Mouse (Mus musculus): ENCODE measurements around the gene Cmtm6. TPM values are rescaled to one million over a fixed set of nuclear protein-coding genes. Genes with fewer than 3 reads are reported as not detected.
"Not testable (repeated sequence)": the region's sequence is repeated elsewhere in the genome, so short reads cannot be mapped to it uniquely, and the experiment has no call there.

The Cmtm6 gene
- total RNA-seq (2021): 10 to 100 TPM; 22.0 to 22.4 TPM
- long read RNA-seq, experiment 1, transcript Cmtm6-201 (4 exons, 3,383 nt): major isoform, 63 of 70 reads
- long read RNA-seq, experiment 1, partial matches to known transcripts: 4 of 70 reads
- long read RNA-seq, experiment 1, other reads (novel, unspliced or antisense): 3 of 70 reads
- long read RNA-seq, experiment 2, transcript Cmtm6-201 (4 exons, 3,383 nt): major isoform, 71 of 83 reads
- long read RNA-seq, experiment 2, partial matches to known transcripts: 6 of 83 reads
- long read RNA-seq, experiment 2, other reads (novel, unspliced or antisense): 6 of 83 reads

GRCm38 (mm10) chr9:114731011-114731755 lies at the start of gene Cmtm6:
TSS of gene Cmtm6 (plus strand) at chr9:114731116.
- peak; percentile 95 to 98 for DNase-seq (ENCODE audit: low spot score in 2 of 2)

- no peak for DNase-seq (ENCODE audit: low spot score in 2 of 2)
These were observed 48.7 kb upstream of the Cmtm6 start for GRCm38 (mm10) chr9:114682193-114682592.

- no peak for DNase-seq (ENCODE audit: low spot score in 2 of 2)
These were observed 44.7 kb upstream of the Cmtm6 start for GRCm38 (mm10) chr9:114686245-114686644.

GRCm38 (mm10) chr9:114687639-114688038 lies 43.3 kb upstream of the Cmtm6 start:
- DNase-seq (ENCODE audit: low spot score in 2 of 2): no peak

GRCm38 (mm10) chr9:114688252-114688952 lies 42.5 kb upstream of the Cmtm6 start, which contains the start of gene Dync1li1:
TSS of gene Dync1li1 (plus strand) at chr9:114688790.
- DNase-seq (ENCODE audit: low spot score in 2 of 2): peak; percentile 98

- peak in 1 of 2 experiments; percentile 32 for DNase-seq (ENCODE audit: low spot score in 2 of 2)
These were observed 41.9 kb upstream of the Cmtm6 start for GRCm38 (mm10) chr9:114688953-114689407.

GRCm38 (mm10) chr9:114690119-114690601 lies 40.8 kb upstream of the Cmtm6 start:
- DNase-seq (ENCODE audit: low spot score in 2 of 2): no peak

GRCm38 (mm10) chr9:114691112-114691511 lies 39.8 kb upstream of the Cmtm6 start:
- no peak for DNase-seq (ENCODE audit: low spot score in 2 of 2)

- not testable (repeated sequence) for DNase-seq (ENCODE audit: low spot score in 2 of 2)
These were observed 35.3 kb upstream of the Cmtm6 start for GRCm38 (mm10) chr9:114695662-114696061.

- DNase-seq (ENCODE audit: low spot score in 2 of 2): no peak
These were observed 33.8 kb upstream of the Cmtm6 start for GRCm38 (mm10) chr9:114697072-114697471.

GRCm38 (mm10) chr9:114697926-114698325 lies 33.0 kb upstream of the Cmtm6 start:
- DNase-seq (ENCODE audit: low spot score in 2 of 2): no peak

- DNase-seq (ENCODE audit: low spot score in 2 of 2): no peak
These were observed 31.7 kb upstream of the Cmtm6 start for GRCm38 (mm10) chr9:114699262-114699661.

- no peak for DNase-seq (ENCODE audit: low spot score in 2 of 2)
These were observed 30.8 kb upstream of the Cmtm6 start for GRCm38 (mm10) chr9:114699882-114700665.

GRCm38 (mm10) chr9:114701031-114701430 lies 29.9 kb upstream of the Cmtm6 start:
- no peak for DNase-seq (ENCODE audit: low spot score in 2 of 2)

- DNase-seq (ENCODE audit: low spot score in 2 of 2): no peak
These were observed 29.0 kb upstream of the Cmtm6 start for GRCm38 (mm10) chr9:114701921-114702320.

GRCm38 (mm10) chr9:114707805-114708204 lies 23.1 kb upstream of the Cmtm6 start:
- no peak for DNase-seq (ENCODE audit: low spot score in 2 of 2)

- DNase-seq (ENCODE audit: low spot score in 2 of 2): no peak
These were observed 20.6 kb upstream of the Cmtm6 start for GRCm38 (mm10) chr9:114710345-114710744.

GRCm38 (mm10) chr9:114713481-114713880 lies 17.4 kb upstream of the Cmtm6 start:
- DNase-seq (ENCODE audit: low spot score in 2 of 2): no peak

- DNase-seq (ENCODE audit: low spot score in 2 of 2): no peak
These were observed 14.1 kb upstream of the Cmtm6 start for GRCm38 (mm10) chr9:114716677-114717331.

- peak in 1 of 2 experiments; percentile 37 for DNase-seq (ENCODE audit: low spot score in 2 of 2)
These were observed 3.6 kb upstream of the Cmtm6 start for GRCm38 (mm10) chr9:114727315-114727714.
